Mouse (Mus musculus): ENCODE measurements around the gene Uqcrfs1. TPM values are rescaled to one million over a fixed set of nuclear protein-coding genes. Genes with fewer than 3 reads are reported as not detected.

Uqcrfs1 gene
- total and polyA plus RNA-seq, 3 experiments: 154 to 292 (median 173) TPM

Other genes starting within 250 kb of the Uqcrfs1 start
- not detected in 2 replicates for gene Agtr1a, start 208.9 kb downstream of the Uqcrfs1 start, total RNA-seq (2012; rRNA removed)
- gene Agtr1a, start 208.9 kb downstream of the Uqcrfs1 start, total RNA-seq (2014; rRNA removed): not detected in 2 replicates
- gene Agtr1a, start 208.9 kb downstream of the Uqcrfs1 start, polyA plus RNA-seq (2012; ENCODE audit: insufficient read length, low read depth): 0.78 TPM in 1 of 2 replicates, not detected in the other
- gene Dusp22, start 114.6 kb upstream of the Uqcrfs1 start, total RNA-seq (2012; rRNA removed): 22.5 and 25.5 TPM in 2 replicates
- 28.7 and 29.8 TPM in 2 replicates for gene Dusp22, start 114.6 kb upstream of the Uqcrfs1 start, total RNA-seq (2014; rRNA removed)
- 18.0 and 18.5 TPM in 2 replicates for gene Dusp22, start 114.6 kb upstream of the Uqcrfs1 start, polyA plus RNA-seq (2012; ENCODE audit: insufficient read length, low read depth)
- gene Irf4, start 203.9 kb upstream of the Uqcrfs1 start, total RNA-seq (2012; rRNA removed): 115 and 138 TPM in 2 replicates
- gene Irf4, start 203.9 kb upstream of the Uqcrfs1 start, total RNA-seq (2014; rRNA removed): 122 and 142 TPM in 2 replicates
- gene Irf4, start 203.9 kb upstream of the Uqcrfs1 start, polyA plus RNA-seq (2012; ENCODE audit: insufficient read length, low read depth): 74.5 and 81.7 TPM in 2 replicates

Data from CH12.LX (cell line).